Mouse (Mus musculus): ENCODE results near the gene Rhbdd1.

- TF ChIP-seq CTCF (IDR thresholded peaks at IDR 0.05; ENCODE audit: low read depth) (no peak), EP300 (IDR thresholded peaks at IDR 0.05; ENCODE audit: low read depth) (no peak)
Observed at GRCm38 (mm10) chr1:82385054-82385453, 68.8 kb downstream of the Rhbdd1 start.
